Mouse (Mus musculus): ENCODE data around the gene Ctnnal1.

Gene Ctnnal1

GRCm38 (mm10) chr4:56861551-56861950 is 3.4 kb downstream of the Ctnnal1 start:
- DNase-seq (ENCODE audit: low read depth, low spot score): no peak

GRCm38 (mm10) chr4:56858733-56859132 is 6.3 kb downstream of the Ctnnal1 start:
- peak; percentile 76 for DNase-seq (ENCODE audit: low read depth, low spot score)

GRCm38 (mm10) chr4:56856371-56856949 is 8.5 kb downstream of the Ctnnal1 start:
- DNase-seq (ENCODE audit: low read depth, low spot score): no peak

GRCm38 (mm10) chr4:56855935-56856334 is 9.1 kb downstream of the Ctnnal1 start:
- DNase-seq (ENCODE audit: low read depth, low spot score): no peak

GRCm38 (mm10) chr4:56850724-56851123 is 14.3 kb downstream of the Ctnnal1 start:
- no peak for DNase-seq (ENCODE audit: low read depth, low spot score)

- no peak for DNase-seq (ENCODE audit: low read depth, low spot score)
Observed at GRCm38 (mm10) chr4:56848044-56848443, 16.9 kb downstream of the Ctnnal1 start.

- no peak for DNase-seq (ENCODE audit: low read depth, low spot score)
Observed at GRCm38 (mm10) chr4:56847400-56847799, 17.6 kb downstream of the Ctnnal1 start.

GRCm38 (mm10) chr4:56845896-56846533 is 19.0 kb downstream of the Ctnnal1 start:
- peak; percentile 95 for DNase-seq (ENCODE audit: low read depth, low spot score)

- peak; percentile 42 for DNase-seq (ENCODE audit: low read depth, low spot score)
Observed at GRCm38 (mm10) chr4:56844911-56845310, 20.1 kb downstream of the Ctnnal1 start.

GRCm38 (mm10) chr4:56843963-56844362 is 21.0 kb downstream of the Ctnnal1 start:
- peak; percentile 60 for DNase-seq (ENCODE audit: low read depth, low spot score)

GRCm38 (mm10) chr4:56842501-56842900 is 22.5 kb downstream of the Ctnnal1 start:
- no peak for DNase-seq (ENCODE audit: low read depth, low spot score)

- DNase-seq (ENCODE audit: low read depth, low spot score): no peak
Observed at GRCm38 (mm10) chr4:56840297-56840696, 24.7 kb downstream of the Ctnnal1 start.

GRCm38 (mm10) chr4:56837661-56838060 is 27.3 kb downstream of the Ctnnal1 start:
- DNase-seq (ENCODE audit: low read depth, low spot score): no peak

- DNase-seq (ENCODE audit: low read depth, low spot score): no peak
Observed at GRCm38 (mm10) chr4:56831998-56832397, 33.0 kb downstream of the Ctnnal1 start.

GRCm38 (mm10) chr4:56831013-56831609 is 33.9 kb downstream of the Ctnnal1 start:
- DNase-seq (ENCODE audit: low read depth, low spot score): no peak

- DNase-seq (ENCODE audit: low read depth, low spot score): no peak
Observed at GRCm38 (mm10) chr4:56829511-56829921, 35.5 kb downstream of the Ctnnal1 start.

- DNase-seq (ENCODE audit: low read depth, low spot score): no peak
Observed at GRCm38 (mm10) chr4:56828932-56829331, 36.1 kb downstream of the Ctnnal1 start.

GRCm38 (mm10) chr4:56824231-56824630 is 40.8 kb downstream of the Ctnnal1 start:
- DNase-seq (ENCODE audit: low read depth, low spot score): no peak

GRCm38 (mm10) chr4:56820017-56820550 is 44.9 kb downstream of the Ctnnal1 start:
- DNase-seq (ENCODE audit: low read depth, low spot score): no peak

- no peak for DNase-seq (ENCODE audit: low read depth, low spot score)
Observed at GRCm38 (mm10) chr4:56815131-56815530, 49.9 kb downstream of the Ctnnal1 start.

GRCm38 (mm10) chr4:56812096-56812495 is 52.9 kb downstream of the Ctnnal1 start:
- no peak for DNase-seq (ENCODE audit: low read depth, low spot score)

- DNase-seq (ENCODE audit: low read depth, low spot score): no peak
Observed at GRCm38 (mm10) chr4:56811642-56812041, 53.3 kb downstream of the Ctnnal1 start.

- no peak for DNase-seq (ENCODE audit: low read depth, low spot score)
Observed at GRCm38 (mm10) chr4:56809050-56809449, 55.9 kb downstream of the Ctnnal1 start.
